Mouse (Mus musculus) heart, adult 18-20 months (tissue): Measurements from ENCODE around the gene Gm38392. TPM values are rescaled to one million over a fixed set of nuclear protein-coding genes. Genes with fewer than 3 reads are reported as not detected.

Experiments
- DNase-seq, 2 experiments: peaks; one replicate each; pipeline ENCODE4 v3.0.0; 2021 to 2022; ENCODE audit warnings: mixed read lengths in 1 of 2
- total RNA-seq, 2 experiments: library from RNA; stranded (reverse); gene quantifications; 2 replicates each; pipeline ENCODE4 v1.2.3; 2021

Gm38392 gene
- total RNA-seq, 2 experiments from 2014 or later = 0.30 to 0.33 TPM

- peak in 1 of 2 experiments; percentile 19 for DNase-seq
These were observed 71.9 kb downstream of the Gm38392 start for GRCm38 (mm10) chr3:88214971-88215552.

GRCm38 (mm10) chr3:88214197-88214938, 72.6 kb downstream of the Gm38392 start:
- DNase-seq = no peak

DNA sequence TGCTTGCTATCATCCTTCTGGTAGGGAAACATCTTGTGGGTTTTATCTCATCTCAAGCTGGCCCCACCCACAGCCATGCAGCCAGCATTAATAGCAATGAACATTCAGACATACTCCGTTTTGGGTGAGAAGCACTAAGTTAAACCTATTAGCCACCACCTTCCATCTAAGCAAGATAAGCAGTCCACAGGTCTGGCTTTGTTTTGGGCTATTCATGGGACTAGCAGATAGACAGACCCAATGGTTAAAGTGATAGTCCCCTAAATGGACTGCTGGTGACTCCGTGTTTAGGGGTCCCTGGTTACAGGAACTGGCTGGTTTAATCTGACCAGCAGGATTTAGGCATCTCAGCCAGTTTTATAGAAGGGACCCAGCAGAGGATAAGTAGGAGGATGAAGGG, 74.0 kb downstream of the Gm38392 start:
- no peak for DNase-seq

- DNase-seq = no peak
These were observed 74.7 kb downstream of the Gm38392 start for GRCm38 (mm10) chr3:88212356-88212755.

DNA sequence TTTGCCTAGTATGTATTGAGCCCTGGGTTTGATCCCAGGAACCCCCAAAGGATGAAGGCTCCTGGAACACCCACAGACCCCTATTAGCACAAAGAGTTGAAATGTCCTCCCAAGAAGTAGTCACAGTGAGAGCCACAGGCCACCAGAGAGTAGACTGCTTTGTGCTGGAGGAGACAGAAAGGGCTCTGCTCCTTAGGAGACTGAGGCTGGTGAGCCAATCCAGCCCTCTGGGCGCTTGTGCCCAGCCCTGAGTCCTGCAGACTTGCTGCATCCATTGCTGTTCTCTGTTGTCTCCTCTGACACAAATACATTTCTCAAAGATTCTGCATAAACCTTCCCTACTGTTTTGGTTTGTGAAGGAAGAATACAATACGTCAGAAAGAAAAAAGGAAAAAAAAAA, 76.1 kb downstream of the Gm38392 start:
- no peak for DNase-seq

GRCm38 (mm10) chr3:88210121-88210520, 76.9 kb downstream of the Gm38392 start:
- no peak for DNase-seq

DNA sequence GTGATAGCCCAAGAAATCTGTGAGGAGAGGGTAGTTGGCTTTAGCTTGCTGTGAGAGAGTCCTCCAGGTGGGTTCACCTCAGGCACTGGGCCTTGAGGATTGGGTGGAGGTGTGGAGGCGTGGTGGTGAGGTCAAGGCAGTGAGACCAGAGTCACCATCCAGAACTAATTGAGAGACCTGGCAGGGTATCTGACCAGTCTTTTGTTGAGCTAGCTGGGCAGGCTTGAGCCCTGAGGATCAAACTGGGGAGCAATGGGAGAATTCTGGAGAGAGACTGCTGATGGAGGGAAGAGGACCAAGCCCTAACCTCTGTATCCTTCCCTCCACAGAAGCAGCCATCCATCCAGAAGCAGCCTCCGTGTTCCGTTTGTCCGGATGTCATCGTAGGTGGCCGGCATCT, 77.7 kb downstream of the Gm38392 start:
- DNase-seq = no peak

DNA sequence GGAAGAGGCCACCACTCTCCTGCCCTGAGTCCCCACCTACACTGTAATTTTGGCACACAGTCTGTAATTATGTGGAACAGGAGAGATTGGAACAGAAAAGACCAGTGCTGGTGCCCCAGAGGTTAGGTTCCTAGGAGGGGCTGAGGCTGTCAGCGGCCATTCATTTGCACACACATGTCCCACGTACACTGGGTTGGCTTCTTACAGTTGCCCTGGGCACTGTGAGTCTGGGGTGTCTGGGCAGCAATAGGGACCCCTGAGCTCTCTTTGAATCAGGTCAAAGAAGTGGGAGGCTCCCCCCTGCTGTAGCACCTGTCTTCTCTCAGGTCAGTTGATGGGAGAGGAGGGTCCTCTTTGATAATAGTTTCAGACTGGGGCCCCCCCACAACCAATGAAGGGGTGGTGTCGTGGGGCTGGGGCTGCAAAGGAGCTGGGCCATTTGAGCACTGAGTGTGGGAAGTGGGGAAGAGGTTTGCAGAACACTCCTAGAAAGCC, 78.7 kb downstream of the Gm38392 start:
- DNase-seq = no peak

DNA sequence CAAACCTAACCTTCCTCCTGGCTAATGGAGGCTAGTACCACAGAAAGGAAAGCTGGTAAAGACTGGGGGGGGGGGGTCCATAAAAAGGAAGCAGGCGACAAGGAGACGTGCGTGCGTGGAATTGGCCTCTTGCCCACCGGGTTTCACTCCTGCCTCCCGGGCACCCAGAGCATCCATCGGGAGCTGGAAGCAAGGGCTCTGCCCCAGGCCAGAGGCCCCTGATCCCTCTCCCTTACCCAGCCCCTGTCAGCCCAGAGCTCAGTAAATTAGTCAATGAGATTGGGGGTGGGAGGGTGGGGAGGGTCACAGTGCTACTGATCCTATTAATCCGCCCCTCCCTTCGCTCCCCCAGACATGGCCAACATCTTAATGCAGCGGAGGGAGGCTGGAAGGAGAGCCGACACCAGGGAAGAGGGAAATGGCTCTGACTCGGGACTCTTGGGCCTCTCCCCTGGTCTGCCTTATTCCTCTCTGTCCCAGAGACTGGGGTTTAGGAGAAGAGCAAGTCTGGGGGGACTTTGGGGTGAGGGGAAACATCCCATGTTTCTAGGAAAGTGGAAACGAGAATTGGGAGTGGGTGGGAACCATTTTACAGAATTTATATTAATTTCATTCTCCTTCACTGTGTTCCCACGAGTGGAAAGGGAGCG, 79.4 kb downstream of the Gm38392 start:
- no peak for DNase-seq

DNA sequence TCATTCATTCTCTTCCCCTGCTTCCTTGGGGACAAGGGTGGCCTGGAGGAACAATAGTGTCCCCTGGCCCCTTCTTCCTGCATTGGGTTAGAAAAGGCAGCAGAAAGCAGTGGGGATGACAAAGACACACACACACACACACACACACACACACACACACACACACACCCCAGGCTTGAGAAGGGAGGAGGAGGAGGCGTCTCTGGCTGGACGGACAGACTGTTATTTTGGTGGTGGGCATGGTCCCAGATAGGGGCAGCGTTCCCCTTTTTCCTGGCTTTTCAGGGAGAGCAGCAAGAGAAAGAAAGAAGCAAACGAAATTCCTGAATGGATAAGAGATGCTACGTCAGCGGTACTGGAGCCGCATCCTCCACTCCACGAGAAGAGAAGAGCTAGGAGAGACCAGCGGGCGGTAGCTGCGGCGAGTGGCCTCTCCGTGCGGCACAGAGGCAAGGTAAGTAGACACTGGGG, 80.1 kb downstream of the Gm38392 start:
- DNase-seq = no peak

GRCm38 (mm10) chr3:88206500-88206899, 80.5 kb downstream of the Gm38392 start:
- no peak for DNase-seq

DNA sequence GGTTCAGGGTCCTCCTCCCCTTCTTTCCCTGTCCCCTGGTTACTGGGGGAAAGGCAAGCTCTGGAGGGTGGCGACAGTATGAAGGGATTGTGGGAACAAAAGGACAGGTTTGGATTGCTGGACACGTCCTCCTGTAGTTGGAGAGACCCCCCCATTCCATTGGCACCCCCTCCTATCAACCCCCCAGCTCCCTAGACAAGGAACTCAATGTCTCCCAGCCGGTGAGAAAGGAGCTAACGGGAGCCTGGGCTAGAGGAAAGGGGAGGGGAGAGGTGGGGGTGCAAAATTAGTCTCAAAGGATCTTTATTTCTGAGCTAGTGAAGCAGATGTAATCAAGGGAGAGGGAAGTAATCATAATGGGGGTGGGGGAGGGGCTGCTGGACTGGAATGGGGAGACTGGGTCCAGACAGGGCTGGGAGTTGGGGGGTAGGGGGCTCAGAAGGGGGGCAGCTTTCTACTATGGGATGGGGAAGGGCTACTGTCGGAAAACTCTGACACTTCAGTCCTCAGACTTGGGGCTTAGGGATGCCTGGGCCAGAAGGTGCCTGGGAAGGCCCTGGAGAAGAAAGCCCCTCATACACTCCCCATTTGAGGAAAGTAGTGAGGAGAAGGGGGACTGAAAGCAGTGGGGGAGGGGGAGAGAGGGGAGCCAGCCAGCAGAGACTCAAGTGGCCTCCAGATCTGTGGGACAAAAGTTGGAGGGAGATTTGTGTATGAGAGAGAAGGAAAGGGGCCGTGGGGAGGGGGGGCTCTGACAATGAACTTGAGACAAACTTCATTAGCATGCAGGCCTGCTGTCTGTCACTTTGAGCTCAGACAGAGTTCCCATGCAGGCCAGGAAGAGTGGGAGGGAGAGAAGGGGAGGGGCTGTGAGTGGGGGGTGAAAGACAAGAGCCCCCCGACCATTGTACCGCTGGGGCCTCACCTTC, 81.2 kb downstream of the Gm38392 start:
- no peak for DNase-seq

DNA sequence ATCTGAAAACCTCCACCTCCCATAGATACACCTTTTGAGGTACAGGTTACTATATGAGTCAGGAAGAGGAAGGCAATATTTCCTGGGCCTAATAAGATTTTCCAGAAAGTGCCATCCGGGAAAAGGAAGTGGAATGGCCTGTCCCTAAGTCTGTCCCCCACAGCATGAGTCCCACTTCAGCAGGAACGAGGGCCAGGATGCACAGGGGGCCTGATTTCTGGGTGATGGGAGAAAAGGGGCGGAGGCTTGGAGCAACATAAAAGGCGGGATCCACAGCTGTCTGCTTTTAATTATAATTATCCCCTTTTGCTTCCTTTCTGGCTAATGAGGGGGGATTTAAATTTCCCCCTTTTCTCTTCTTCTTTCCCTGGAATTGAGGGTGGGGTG, 81.8 kb downstream of the Gm38392 start:
- no peak for DNase-seq

DNA sequence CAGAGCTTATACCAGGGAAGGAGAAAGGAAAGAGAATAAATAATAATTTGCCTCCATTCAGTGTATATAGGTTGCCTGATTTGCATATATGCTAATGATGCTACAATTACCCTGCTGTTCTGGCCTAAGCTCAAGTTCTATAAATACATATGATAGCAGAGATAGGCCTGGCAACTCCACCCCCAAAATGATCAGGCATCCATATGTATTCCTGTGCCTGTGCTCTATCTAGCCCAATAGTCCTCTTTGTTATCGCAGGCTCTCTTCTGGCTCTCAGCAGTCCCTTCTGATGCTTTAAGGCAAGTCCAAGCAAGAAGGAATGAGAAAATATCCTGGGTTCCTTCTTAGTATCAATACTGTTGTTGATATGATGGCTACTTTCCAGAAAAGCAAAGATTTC, 82.3 kb downstream of the Gm38392 start:
- no peak for DNase-seq

- DNase-seq = no peak
These were observed 82.9 kb downstream of the Gm38392 start for GRCm38 (mm10) chr3:88203999-88204700.

GRCm38 (mm10) chr3:88203456-88203855, 83.6 kb downstream of the Gm38392 start:
- DNase-seq = no peak

GRCm38 (mm10) chr3:88202986-88203385, 84.0 kb downstream of the Gm38392 start:
- no peak for DNase-seq

DNA sequence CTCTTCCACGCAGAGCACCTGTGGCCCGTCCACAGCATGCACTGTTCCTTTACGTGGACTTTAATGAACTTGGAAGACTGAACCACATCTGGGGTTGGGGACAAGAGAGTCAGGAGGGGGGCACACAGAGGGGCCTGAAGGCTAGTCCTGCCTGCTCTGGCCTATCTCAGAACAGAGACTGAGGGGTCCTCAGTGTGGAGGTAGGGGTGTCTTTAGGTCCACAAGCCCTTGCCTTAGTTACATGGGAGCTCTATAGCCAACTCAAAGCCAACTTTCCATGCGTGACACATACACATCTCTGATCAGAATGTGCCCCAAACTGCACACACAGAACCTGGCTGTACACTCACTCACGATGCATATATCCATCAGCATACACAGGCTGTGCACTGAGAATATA, 85.4 kb downstream of the Gm38392 start:
- no peak for DNase-seq

DNA sequence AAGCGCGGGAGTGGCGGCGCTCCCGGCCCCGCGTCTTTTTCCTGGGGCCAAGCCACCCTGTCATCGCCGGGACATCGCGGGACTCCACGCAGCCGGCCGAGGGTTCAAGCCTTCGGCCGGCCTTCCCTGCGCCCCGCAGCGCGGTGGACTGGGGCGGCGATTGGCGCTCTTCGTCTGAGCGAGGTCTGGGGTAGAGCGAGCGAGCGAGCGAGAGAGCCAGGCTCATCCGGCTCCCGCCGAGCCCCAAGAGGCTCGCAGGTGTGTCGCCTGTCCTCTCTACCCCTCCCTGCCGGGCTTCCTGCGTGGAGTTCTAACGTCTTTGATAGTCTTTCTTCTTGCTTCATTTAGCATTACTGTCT, 86.1 kb downstream of the Gm38392 start:
- no peak for DNase-seq

- DNase-seq = peak in 1 of 2 experiments; percentile 40
These were observed 86.6 kb downstream of the Gm38392 start for GRCm38 (mm10) chr3:88200161-88200971.
